Mouse (Mus musculus): Measurements from ENCODE around the gene Cyb561d2.
A peak's percentile ranks its signal among the peaks of the same experiment; 100 is the strongest.
"Not testable (repeated sequence)": the region's sequence is repeated elsewhere in the genome, so short reads cannot be mapped to it uniquely, and the experiment has no call there.

The Cyb561d2 gene

DNA sequence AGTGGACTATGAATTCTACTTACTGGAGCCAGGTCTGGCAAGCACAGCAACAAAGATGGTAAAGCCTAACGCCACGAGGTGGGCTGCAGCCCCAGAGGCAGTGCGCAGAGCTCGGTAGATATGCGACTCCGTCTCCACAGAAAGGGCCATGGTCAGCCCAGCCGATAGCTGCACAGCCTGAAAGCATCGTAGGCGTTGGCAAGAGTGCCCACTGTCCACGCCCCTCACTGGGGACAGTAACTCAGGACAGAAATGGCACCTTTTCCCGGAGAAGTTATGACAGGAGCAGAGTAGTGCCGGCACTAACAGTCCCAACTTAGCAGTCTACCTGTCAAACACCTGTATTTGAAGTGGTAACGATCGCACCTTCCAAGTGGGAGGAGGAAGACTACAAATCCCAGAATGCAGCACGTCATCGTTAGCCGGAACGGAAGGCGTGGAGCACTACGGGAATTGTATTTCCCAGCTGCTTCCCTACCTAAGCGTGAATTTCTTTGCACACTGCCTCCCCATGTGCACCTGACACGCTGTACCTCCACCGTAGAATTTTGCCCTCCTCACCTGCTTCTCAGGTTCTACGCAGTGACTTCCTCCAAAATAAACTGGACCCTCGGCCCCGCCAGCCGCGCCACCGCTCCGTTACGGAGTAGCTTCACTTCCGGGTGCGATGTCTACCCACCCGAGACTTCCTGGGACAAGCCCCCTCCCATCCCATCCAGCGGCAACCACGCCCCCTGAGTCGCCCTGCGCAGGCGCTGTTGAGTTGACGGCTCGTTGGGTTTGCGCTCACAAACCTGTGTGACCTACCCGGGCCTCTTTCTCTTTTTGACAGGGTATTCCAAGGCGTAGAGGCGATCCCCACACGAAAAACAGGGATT, at the start of gene Cyb561d2, which contains the start of gene Nprl2:
TSS of gene Cyb561d2 (minus strand) at position 720 of the 878 bp plus-strand sequence.
TSS of gene Nprl2 (plus strand) at position 753 of the 878 bp plus-strand sequence.
- peak; percentile 82 to 87 for DNase-seq (ENCODE audit: low spot score in 2 of 2)

DNA sequence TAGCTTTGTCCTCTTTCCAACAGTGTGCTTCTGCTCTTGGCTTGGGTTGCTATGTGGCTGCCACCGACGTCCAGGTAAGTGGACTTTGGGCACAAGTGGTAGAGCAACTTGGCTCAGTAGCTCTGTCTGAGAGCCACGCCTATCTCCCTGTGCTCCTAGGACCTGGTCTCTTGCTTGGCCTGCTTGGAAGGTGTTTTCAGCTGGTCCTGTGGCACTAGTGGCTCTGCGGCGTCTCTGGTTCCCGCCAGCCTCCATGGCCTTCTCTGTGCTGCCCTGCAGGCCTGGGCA, 48.7 kb upstream of the Cyb561d2 start:
- DNase-seq (ENCODE audit: low spot score in 2 of 2): no peak

DNA sequence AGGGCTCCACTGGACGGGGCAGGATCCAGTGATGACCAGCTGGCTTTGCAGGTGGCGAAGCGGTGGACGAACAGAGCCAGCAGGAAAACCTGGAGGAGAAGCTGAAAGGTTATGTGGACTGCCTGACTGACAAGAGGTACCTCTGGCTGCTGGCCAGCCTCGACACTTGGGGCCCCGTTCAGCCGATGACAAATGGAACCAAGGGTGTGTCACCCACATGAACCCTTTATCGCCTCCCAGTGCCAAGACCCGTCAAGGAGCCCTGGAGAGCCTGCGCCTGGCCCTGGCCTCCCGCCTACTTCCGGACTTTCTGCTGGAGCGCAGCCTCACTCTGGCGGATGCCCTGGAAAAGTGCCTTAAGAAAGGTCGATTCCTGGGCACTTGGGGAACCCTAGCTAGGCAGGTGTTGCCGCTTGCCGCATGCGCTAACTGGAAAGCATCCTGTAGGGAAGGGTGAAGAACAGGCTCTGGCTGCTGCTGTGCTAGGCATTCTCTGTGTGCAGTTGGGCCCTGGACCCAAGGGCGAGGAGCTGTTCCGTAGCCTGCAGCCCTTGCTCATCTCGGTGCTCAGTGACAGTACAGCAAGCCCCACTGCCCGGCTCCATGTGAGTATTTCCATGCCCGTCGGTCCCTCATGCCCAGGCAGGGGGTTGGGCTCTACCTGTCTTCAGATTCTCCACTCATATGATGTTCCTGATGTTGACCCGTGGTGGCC, 48.2 kb upstream of the Cyb561d2 start:
- peak; percentile 52 to 56 for DNase-seq (ENCODE audit: low spot score in 2 of 2)

DNA sequence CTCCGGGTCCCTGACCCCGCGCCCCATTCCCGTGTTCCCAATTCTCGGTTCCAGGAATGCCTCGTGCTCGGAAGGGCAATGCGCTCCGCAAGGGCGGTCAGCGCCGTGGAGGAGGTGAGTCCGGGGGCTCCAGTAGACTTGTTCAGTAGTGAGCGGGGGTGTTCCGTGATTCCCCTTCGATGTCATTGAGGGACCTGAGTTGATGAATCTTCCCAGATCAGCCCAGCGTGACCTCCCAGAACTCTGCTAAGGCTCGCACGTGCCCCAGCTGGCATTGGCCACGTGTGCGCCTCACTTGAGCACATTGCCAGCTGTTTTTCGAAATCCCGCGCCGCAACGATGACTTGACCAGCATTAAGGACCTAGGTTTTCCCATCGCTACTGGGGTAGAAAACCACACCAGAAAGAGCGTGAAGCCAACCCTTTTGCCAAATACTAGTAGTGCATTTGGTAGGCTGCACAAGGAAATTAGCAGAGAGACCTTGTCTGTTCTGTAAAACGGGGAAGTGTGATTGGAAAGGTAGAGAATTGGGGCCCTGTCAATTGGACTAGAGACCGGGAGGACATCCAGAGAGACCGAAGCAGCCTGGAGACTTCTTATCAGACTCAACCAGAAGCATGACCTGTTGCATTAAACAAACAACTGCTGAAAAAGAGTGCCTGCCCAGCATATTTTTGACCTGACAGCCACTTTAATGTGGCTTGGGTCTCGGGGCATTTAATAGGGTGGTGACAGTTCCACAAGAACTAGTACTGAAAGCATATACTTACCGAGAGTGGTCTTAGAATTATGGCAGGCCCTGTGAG, 46.0 kb upstream of the Cyb561d2 start:
- no peak for DNase-seq (ENCODE audit: low spot score in 2 of 2)

DNA sequence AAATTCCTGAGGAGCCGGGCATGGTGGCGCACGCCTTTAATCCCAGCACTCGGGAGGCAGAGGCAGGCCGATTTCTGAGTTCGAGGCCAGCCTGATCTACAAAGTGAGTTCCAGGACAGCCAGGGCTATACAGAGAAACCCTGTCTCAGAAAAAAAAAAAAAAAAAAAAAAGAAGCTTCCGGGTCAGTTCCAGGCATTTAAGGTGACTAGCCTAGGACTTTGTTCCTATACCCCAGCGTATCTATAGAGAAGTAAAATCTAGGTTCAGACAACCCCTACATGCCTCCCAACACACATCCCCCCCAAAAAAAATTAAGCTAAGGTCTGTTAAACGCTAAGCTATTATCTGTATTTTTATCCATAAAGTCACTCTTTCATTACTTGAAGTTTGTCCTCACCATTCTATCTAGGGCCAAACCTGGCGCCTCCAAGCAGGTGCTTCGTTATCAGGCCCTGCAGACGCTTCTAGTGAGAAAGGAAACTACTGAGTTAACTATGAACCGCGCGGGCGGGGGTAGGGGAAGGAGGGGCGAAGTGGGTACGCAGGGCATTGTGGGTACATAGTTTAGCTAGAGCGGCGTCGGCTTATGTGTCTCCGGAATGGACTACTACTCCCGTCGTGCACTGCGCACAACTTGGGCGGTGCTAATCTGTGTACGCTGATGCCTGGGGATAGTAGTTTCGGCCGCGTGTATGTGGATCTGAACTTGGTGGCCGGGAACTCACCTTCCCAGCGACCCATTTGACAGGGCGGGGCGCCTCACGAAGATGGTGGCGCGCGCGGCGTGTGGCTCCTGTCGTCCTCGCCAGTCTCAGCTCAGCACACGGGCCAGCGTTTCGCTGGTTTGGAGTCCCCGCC, 45.2 kb upstream of the Cyb561d2 start, which contains the start of gene Ifrd2:
TSS of gene Ifrd2 (plus strand) at position 669 of the 859 bp plus-strand sequence.
- peak; percentile 94 to 95 for DNase-seq (ENCODE audit: low spot score in 2 of 2)

DNA sequence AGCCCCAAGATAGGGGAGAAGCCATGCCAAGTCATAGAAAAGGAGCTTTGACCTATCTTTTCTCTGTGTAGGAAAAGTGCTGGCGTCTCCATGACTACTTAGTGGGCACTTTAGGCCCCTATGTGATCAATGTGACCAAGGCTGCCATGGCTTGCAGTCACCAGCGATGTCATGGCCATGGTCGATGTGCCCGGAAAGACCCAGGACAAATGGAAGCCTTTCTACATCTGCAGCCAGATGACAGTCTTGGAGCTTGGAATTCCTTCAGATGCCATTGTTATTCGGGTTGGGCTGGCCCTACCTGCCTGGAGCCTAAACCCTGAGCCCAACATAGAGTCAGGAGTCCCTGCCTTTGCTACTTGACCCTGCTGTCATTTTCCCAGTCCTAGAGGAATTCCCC, 44.5 kb upstream of the Cyb561d2 start:
- DNase-seq (ENCODE audit: low spot score in 2 of 2): no peak

DNA sequence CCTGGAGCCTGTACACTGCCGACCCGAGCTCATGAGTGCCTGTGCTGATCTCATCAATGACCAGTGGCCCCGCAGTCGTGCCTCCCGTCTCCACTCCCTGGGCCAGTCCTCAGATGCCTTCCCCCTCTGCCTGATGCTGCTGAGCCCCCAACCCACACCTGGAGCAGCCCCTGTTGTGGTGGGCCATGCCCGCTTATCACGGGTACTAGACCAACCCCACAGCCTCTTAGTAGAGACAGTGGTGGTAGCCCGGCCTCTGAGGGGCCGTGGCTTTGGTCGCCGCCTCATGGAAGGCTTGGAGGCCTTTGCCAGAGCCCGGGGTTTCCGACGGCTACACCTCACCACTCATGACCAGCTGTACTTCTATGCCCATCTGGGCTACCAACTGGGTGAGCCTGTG, 41.2 kb upstream of the Cyb561d2 start:
- no peak for DNase-seq (ENCODE audit: low spot score in 2 of 2)

DNA sequence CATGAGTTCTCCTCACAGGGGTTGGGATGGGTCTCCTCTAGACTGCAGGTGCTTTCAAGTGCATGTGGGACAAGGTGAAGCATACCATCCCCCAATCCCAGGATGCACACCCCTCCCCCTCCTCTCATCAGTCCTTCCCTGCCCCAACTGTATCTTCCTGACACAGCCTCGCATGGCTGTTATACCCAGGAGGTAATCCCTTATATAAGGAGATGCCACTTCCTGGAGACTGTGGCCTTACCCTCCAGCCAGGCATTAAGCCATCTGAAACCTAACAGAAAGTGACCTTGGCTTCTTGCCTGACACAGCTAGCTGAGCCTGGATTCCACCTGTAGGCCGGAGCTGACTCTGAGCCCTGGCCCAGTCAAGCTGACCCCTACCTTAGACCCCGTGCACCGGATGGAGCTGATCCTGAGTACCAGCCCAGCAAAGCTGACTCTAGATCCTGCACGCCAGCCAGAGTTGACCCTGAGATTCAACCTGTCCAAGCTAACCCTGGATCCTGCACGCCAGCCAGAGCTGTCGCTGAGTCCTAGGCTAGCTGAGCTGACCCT, 40.6 kb upstream of the Cyb561d2 start:
- no peak for DNase-seq (ENCODE audit: low spot score in 2 of 2)

DNA sequence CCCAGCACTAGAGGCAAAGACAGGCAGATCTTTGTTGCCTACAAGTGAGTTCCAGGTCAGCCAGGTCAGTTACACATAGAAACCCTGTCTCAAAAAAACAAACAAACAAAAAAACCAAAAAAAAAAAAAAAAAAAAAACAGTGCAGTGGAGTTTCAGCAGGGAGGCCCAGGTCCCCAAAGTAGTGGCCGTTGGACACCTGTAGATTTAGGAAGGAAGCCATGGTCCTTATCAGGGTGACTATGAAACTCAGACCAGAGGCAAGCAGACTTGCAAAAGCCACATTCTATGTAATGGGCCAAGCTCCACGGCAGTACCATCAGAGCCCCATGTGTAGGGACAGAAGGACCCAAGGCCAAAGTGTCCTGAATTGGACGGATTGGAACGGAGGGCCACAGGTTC, 39.6 kb upstream of the Cyb561d2 start:
- no peak for DNase-seq (ENCODE audit: low spot score in 2 of 2)

DNA sequence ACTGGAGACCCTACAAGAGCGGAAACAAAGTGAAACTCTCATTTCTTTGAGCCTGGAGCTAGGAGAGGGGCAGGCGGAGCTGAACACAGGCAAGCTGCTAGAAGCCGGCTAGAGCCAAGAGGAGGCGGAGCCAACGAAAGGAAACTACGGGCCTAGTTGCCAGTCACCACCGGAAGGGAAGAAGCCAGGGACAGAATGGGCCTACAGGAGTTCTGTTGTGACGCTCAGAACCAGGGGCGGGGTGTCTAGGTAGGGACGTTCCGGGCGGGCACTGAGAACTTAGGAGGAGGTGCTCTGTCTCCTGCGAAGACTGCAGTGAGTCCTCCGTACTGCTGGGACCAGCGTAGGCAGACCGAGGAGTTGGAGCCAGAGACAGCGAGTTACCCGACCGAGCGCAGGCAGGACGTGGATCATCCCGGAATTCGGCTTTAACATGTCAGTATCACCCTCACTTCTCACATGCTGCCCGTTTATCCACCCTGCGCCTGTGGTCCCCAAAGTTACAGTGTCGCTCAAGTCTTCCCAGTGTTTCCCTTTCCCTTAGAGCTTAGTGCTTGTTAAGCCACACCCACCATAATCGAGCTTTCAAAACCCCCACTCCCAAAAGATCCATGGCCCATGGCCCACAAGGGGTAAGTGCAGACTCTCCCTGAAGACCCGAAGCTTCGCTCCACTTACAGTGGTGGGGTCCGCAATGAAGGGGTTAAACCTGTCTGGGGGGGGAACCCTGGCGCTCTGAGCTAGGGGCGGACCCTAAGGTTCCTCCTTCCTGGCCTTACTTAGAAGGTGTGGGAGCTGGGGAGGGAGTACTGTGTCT, 38.7 kb upstream of the Cyb561d2 start, which contains the start of gene Hyal3:
TSS of gene Hyal3 (plus strand) at position 318 of the 817 bp plus-strand sequence.
- DNase-seq (ENCODE audit: low spot score in 2 of 2): peak; percentile 69 to 73

DNA sequence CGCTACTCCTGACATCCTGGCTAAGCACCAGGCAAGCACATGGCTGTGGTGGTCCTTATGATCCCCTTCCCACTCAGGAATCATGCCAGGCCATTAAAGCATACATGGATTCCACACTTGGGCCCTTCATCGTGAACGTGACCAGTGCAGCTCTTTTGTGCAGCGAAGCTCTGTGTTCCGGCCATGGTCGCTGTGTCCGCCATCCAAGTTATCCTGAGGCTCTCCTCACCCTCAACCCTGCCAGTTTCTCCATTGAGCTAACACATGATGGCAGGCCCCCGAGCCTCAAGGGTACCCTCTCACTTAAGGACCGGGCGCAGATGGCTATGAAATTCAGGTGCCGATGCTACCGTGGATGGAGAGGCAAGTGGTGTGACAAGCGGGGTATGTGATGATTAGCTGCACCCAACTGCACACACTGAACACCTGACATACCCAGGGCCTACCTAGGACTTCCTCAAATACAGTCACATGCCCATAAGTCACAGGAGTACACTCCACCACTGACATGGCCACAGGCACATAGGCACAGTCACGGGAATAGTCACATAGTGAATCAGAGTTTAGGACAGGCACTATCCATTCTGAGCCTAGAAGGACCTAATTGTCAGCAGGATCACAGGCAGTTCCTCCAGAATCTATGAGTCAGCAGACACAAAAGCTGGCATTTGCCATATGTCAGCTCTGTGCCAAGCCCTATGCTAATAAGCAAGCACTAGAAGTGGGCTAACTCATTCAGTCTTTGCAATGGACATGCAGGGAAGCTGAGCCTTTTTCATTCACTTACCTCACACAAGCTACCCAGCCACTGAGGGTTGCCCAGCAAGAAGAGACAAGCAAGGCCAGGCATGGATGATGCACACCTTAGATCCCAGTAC, 37.3 kb upstream of the Cyb561d2 start:
- DNase-seq (ENCODE audit: low spot score in 2 of 2): no peak

DNA sequence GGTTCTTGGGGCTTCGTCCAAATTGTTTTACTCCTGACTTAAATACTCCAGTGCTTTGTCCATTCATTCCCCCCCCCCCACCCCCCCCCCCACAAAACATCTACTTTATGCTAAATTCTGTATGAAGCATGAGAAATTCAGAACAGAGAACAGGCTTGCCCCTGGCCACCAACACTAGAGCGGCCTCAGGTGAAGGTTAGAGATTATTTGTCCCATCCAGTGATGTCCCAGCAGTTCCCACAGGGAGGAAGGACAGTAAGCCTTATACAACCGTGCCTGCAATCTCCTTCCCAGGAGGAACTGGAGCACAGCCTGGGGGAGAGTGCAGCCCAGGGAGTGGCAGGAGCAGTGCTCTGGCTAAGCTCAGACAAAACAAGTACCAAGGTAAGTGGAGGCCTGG, 36.6 kb upstream of the Cyb561d2 start, which contains the start of gene Naa80:
TSS of gene Naa80 (plus strand) at position 301 of the 400 bp plus-strand sequence.
- DNase-seq (ENCODE audit: low spot score in 2 of 2): no peak

DNA sequence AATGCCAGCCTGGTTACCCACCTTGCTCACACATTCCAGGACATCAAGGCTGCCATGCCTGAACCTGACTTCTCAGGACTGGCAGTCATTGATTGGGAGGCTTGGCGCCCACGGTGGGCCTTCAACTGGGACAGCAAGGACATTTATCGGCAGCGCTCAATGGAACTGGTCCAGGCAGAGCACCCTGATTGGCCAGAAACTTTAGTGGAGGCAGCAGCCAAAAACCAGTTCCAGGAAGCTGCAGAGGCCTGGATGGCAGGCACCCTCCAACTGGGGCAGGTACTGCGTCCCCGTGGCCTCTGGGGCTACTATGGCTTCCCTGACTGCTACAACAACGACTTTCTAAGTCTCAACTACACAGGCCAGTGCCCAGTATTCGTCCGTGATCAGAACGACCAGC, 35.9 kb upstream of the Cyb561d2 start:
- DNase-seq (ENCODE audit: low spot score in 2 of 2): no peak

DNA sequence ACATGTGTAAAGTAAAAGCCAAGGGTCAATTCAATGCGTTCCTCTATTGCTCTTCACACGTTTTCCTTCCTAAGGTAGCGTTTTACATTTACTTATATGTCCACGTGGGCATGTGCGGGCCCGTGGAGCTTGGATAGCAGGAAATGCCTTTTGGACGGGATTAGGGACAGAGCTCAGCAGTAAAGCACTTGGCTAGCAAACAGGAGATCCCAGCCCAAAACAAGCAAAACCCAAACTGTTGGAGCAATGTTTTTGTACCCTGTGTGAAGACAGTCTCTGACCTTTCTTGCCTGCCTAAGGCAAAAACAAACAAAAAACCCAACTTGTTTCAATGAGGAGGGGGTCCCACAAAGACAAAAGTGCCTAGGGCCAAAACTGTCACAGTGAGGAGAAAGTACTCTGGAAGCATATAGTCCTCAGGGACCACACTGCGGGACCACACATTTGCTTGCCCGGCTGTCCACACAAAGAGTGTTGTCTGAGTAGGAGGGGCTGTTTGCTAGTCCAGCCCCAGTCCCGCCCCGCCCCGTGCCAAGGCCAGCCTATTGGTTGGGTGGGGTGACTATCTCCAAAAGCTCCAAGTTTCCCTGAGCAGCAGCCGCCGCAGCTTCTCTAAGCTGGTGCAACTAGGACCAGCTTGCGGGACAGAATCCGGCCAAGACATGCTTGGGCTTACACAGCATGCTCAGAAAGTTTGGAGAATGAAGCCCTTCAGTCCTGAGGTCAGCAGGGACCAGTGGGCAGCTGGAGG, 34.5 kb upstream of the Cyb561d2 start, which contains the start of gene Hyal1:
TSS of gene Hyal1 (plus strand) at position 571 of the 751 bp plus-strand sequence.
- DNase-seq (ENCODE audit: low spot score in 2 of 2): peak; percentile 51 to 56

DNA sequence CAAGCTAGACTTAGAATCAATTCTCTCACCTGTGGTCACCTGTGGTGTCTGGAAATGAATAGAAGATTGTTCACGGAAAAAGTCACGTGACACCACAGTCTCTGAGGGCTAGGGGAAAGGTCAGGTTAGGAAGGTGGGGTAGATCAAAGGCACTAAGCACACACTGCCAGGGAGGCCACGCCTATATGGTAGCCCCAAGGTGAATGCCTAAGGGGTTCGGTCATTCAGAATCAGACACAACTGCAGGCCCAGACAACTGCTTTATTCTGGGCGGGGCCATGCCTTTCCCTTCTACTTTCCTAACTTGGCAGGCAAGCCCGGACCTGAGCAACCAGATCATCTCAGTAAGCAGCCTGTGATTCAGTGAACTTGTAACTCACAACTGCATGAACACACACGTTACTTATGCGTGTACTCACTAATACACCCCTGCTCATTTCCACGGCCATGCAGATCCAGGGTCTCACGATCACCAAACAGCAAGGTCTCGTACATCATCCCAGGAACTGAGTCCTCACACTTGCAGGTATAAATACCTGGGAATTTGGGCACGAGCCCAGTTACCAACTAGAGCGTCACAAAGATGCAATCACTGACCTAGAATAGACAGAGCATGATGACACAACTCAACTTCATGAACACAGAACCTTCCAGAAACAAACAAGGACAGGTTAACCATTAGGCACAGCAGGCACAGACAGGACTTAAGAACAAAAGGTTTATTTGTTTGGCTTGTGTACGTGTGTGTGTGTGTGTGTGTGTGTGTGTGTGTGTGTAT, 33.8 kb upstream of the Cyb561d2 start:
- no peak for DNase-seq (ENCODE audit: low spot score in 2 of 2)

DNA sequence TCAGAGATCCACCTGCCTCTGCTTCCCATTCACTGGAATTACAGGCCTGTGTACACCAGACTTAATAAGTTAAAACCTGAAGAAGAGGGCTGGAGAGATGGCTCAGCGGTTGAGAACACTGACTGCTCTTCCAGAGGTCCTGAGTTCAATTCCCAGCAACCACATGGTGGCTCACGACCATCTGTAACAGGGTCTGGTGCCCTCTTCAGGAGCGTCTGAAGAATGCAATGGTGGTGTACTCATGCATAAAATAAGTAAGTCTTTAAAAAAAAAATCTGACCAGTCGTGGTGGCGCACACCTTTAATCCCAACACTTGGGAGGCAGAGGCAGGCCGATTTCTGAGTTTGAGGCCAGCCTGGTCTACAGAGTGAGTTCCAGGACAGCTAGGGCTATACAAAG, 31.8 kb upstream of the Cyb561d2 start:
- not testable (repeated sequence) for DNase-seq (ENCODE audit: low spot score in 2 of 2)

DNA sequence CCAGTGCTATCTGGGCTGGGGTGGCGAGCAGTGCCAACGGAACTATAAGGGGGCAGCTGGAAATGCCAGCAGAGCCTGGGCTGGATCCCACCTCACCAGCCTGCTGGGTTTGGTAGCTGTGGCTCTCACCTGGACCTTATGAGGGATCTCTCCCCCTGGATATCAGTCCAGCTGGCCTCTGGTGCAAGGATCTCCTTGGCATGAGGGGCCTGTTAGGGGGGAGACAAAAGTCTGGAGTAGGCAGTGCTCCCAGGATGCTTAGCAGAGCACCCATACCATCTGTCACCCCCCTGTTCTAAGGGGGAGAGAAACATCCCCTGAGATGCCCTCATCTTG, 30.3 kb upstream of the Cyb561d2 start:
- no peak for DNase-seq (ENCODE audit: low spot score in 2 of 2)

Data from spleen, postnatal 14 days (tissue).